Mouse (Mus musculus): ENCODE results near the gene Gm49027.

- peak; percentile 97 for TF ChIP-seq POLR2A (IDR thresholded peaks at IDR 0.05; ENCODE audit: low read depth, low read length)
- no peak for TF ChIP-seq CTCF (conservative IDR thresholded peaks at IDR 0.05 in 1 of 2, IDR thresholded peaks at IDR 0.05 in 1 of 2; ENCODE audit: low read depth in 2 of 2, low read length in 2 of 2)
- no peak for TF ChIP-seq EP300 (IDR thresholded peaks at IDR 0.05; ENCODE audit: low read length)
- no peak for TF ChIP-seq ZC3H11A (IDR thresholded peaks at IDR 0.05; ENCODE audit: low read depth, low read length)
- TF ChIP-seq MEF2A (IDR thresholded peaks at IDR 0.05; ENCODE audit: borderline replicate concordance, low read depth, low read length): peak; percentile 8; the same call in 1 of the 2 replicates
- TF ChIP-seq MAFK (IDR thresholded peaks at IDR 0.05; ENCODE audit: insufficient replicate concordance, low read length): no peak
- TF ChIP-seq USF1 (IDR thresholded peaks at IDR 0.05; ENCODE audit: low read depth, low read length): no peak
- TF ChIP-seq MYC (IDR thresholded peaks at IDR 0.05; ENCODE audit: low read depth, low read length): no peak
- no peak for TF ChIP-seq ZNF384 (IDR thresholded peaks at IDR 0.05; ENCODE audit: low read depth, low read length)
- TF ChIP-seq ZKSCAN1 (IDR thresholded peaks at IDR 0.05; ENCODE audit: borderline replicate concordance, low read depth, low read length): no peak
- no peak for TF ChIP-seq KAT2A (IDR thresholded peaks at IDR 0.05; ENCODE audit: insufficient replicate concordance, low read length)
- TF ChIP-seq JUND (conservative IDR thresholded peaks at IDR 0.05; ENCODE audit: low read depth, low read length): no peak
Measured at GRCm38 (mm10) chr5:123523692-123524392, 1.4 kb downstream of the Gm49027 start, which contains the start of gene Diablo.
